Mouse (Mus musculus): ENCODE measurements at regions not wholly inside any gene's neighbourhood (a gene's known extent, or its start where the extent isn't known, plus 50 kb on each side); places are given as distances from the start of the nearest gene placed in this dataset.

- Histone ChIP-seq H3K4me3 (no peak overlapping the region), H3K27ac (no peak overlapping the region), H3K4me1 (no peaks in the 10 kb centered on the region), H3K9me3 (replicated peaks) (no peaks in the 10 kb centered on the region), H3K36me3 (no peaks in the 10 kb centered on the region), H3K27me3 (ENCODE audit: low read depth, poor library complexity, severe bottlenecking) (no peaks in the 10 kb centered on the region)
- 81% methylated on average over 5 of the region's 5 CpGs for WGBS
- DNase-seq (ENCODE audit: low spot score), result no peak
These were observed 360.1 kb downstream of the Gsdmc2 start for GRCm38 (mm10) chr15:63484910-63485309.

- no peak overlapping the region for H3K4me3 ChIP-seq
- H3K36me3 ChIP-seq, result no peaks in the 10 kb centered on the region
- no peaks in the 10 kb centered on the region for H3K9me3 ChIP-seq (replicated peaks)
- WGBS, result 66% methylated on average over 4 of the region's 4 CpGs
- no peaks in the 10 kb centered on the region for H3K27me3 ChIP-seq (ENCODE audit: low read depth, poor library complexity, severe bottlenecking)
- no peak overlapping the region for H3K27ac ChIP-seq
- no peak for DNase-seq (ENCODE audit: low spot score)
- H3K4me1 ChIP-seq, result no peaks in the 10 kb centered on the region
These were observed 360.6 kb downstream of the Gsdmc2 start for GRCm38 (mm10) chr15:63484217-63484887.

DNA sequence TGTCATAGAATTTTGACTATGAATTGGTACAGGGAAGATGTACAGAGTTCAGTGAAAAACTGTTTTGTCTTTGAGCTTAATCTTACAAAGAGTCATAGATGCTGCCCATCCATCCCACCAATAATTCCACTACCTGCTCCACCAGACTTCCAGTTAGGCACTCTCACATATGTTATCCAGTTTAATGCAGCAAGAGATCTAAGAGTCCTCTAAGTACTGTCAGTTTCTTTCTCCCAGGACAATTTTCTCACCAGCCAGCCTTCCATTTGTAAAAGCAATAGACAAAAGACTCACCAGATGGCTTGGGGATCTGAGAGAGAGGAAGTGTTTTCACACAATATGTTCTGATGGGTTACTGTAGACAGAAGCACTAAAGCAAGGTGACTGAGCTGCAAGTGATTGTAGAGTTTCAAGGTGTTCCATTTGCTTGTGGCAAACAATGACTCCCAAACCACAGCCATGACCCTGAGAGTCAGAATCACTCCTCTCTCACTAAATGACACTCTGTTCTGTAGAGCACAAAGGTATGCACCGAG is 365.6 kb downstream of the Gsdmc2 start:
- no peak overlapping the region for H3K27ac ChIP-seq
- no peaks in the 10 kb centered on the region for H3K4me1 ChIP-seq
- 78% methylated on average over 1 of the region's 1 CpGs for WGBS
- H3K9me3 ChIP-seq (replicated peaks), result no peaks in the 10 kb centered on the region
- H3K36me3 ChIP-seq, result no peaks in the 10 kb centered on the region
- no peak for DNase-seq (ENCODE audit: low spot score)
- H3K27me3 ChIP-seq (ENCODE audit: low read depth, poor library complexity, severe bottlenecking), result no peaks in the 10 kb centered on the region
- H3K4me3 ChIP-seq, result no peak overlapping the region

- Histone ChIP-seq H3K4me1 (no peaks in the 10 kb centered on the region), H3K36me3 (no peaks in the 10 kb centered on the region), H3K27ac (no peak overlapping the region), H3K4me3 (no peak overlapping the region), H3K27me3 (ENCODE audit: low read depth, poor library complexity, severe bottlenecking) (no peaks in the 10 kb centered on the region), H3K9me3 (replicated peaks) (no peaks in the 10 kb centered on the region)
- 85% methylated on average over 1 of the region's 1 CpGs for WGBS
- no peak for DNase-seq (ENCODE audit: low spot score)
These were observed 378.1 kb downstream of the Gsdmc2 start for GRCm38 (mm10) chr15:63466916-63467315.

DNA sequence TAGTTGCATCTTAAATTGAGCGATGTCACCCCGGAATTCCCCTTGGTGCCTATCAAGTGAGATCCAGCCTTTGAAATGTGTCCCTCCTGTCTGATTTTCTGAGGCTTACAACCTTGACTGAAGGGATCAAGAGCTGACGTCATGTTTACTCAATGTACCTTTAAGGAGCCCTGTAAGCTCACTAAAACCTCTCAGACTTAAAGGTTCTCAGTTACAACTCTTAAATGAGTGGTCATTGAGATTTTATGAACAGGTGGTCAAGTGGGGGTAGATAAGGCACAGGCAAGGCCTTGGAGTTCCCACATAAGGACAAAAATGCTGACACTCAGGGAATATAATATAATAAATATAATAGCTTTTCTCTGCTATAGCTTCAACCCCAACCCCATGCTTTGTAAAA is 392.4 kb downstream of the Gsdmc2 start:
- Histone ChIP-seq H3K36me3 (no peaks in the 10 kb centered on the region), H3K4me1 (no peaks in the 10 kb centered on the region), H3K27ac (no peak overlapping the region), H3K27me3 (ENCODE audit: low read depth, poor library complexity, severe bottlenecking) (no peaks in the 10 kb centered on the region), H3K9me3 (replicated peaks) (no peaks in the 10 kb centered on the region), H3K4me3 (no peak overlapping the region)
- DNase-seq (ENCODE audit: low spot score), result no peak
- 83% methylated on average over 3 of the region's 3 CpGs for WGBS

DNA sequence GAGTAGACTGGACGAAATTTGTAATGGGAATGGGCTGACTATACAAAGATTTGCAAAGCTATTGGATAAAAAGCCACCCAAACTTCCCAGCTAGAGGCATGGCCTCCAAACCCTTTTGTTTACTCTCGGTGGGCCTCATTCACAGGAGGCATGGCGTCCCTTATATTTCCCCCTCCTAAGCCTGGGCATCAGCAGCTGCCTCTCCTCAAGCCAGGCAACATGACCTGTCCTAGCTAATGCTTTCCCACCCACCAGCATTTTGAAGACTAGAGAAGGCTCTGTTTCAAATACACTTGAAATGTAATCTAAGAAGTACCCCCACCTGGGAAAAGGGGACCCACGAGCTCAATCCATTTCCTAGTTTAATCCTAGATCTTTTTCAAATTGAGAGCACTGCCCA is 398.7 kb downstream of the Gsdmc2 start:
- H3K4me1 ChIP-seq, result peaks cover 16% of the 10 kb centered on the region
- no peaks in the 10 kb centered on the region for H3K27me3 ChIP-seq (ENCODE audit: low read depth, poor library complexity, severe bottlenecking)
- no peak overlapping the region for H3K27ac ChIP-seq
- no peak overlapping the region for H3K4me3 ChIP-seq
- H3K36me3 ChIP-seq, result no peaks in the 10 kb centered on the region
- DNase-seq (ENCODE audit: low spot score), result no peak
- 85% methylated on average over 4 of the region's 4 CpGs for WGBS
- H3K9me3 ChIP-seq (replicated peaks), result no peaks in the 10 kb centered on the region

GRCm38 (mm10) chr15:63445016-63445415 is 400.0 kb downstream of the Gsdmc2 start:
- DNase-seq (ENCODE audit: low spot score), result no peak
- Histone ChIP-seq H3K4me3 (no peak overlapping the region), H3K27me3 (ENCODE audit: low read depth, poor library complexity, severe bottlenecking) (no peaks in the 10 kb centered on the region), H3K9me3 (replicated peaks) (no peaks in the 10 kb centered on the region), H3K27ac (no peak overlapping the region), H3K36me3 (no peaks in the 10 kb centered on the region), H3K4me1 (peaks cover 16% of the 10 kb centered on the region)
- WGBS, result 88% methylated on average over 4 of the region's 4 CpGs

- H3K4me1 ChIP-seq, result peaks cover 29% of the 10 kb centered on the region
- H3K9me3 ChIP-seq (replicated peaks), result no peaks in the 10 kb centered on the region
- DNase-seq (ENCODE audit: low spot score), result no peak
- WGBS, result 50% methylated on average over 6 of the region's 6 CpGs
- no peaks in the 10 kb centered on the region for H3K36me3 ChIP-seq
- H3K27ac ChIP-seq, result peak overlapping the region; percentile 17; the same call in 1 of the 2 replicates
- no peaks in the 10 kb centered on the region for H3K27me3 ChIP-seq (ENCODE audit: low read depth, poor library complexity, severe bottlenecking)
- H3K4me3 ChIP-seq, result no peak overlapping the region
These were observed 402.7 kb downstream of the Gsdmc2 start for GRCm38 (mm10) chr15:63442146-63442780.

DNA sequence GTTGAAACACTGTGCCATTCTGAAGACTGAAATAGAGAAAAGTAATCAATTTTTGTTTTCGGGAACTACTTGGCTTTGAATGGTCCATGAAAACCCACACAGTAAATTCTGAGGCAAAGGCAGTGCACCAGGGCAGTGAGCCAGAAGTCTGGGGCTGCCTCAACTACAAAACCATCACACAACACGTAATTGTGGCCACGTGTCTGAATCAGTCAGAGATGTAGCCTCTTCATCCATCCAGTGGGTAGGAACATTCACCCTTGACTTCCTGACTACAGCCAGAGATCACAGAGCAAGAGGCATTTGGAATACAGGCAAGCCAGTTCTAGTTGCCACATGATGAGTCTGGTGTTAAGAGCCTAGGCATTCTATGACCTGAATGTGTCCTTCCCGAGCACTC is 432.3 kb downstream of the Gsdmc2 start:
- Histone ChIP-seq H3K27me3 (ENCODE audit: low read depth, poor library complexity, severe bottlenecking) (no peaks in the 10 kb centered on the region), H3K9me3 (replicated peaks) (no peaks in the 10 kb centered on the region), H3K27ac (no peak overlapping the region), H3K36me3 (no peaks in the 10 kb centered on the region), H3K4me1 (no peaks in the 10 kb centered on the region), H3K4me3 (no peak overlapping the region)
- DNase-seq (ENCODE audit: low spot score), result no peak
- 92% methylated on average over 4 of the region's 4 CpGs for whole genome bisulfite sequencing

GRCm38 (mm10) chr15:63411771-63412118 is 433.2 kb downstream of the Gsdmc2 start:
- H3K36me3 ChIP-seq, result no peaks in the 10 kb centered on the region
- H3K4me1 ChIP-seq, result no peaks in the 10 kb centered on the region
- H3K27me3 ChIP-seq (ENCODE audit: low read depth, poor library complexity, severe bottlenecking), result no peaks in the 10 kb centered on the region
- WGBS, result 95% methylated on average over 3 of the region's 3 CpGs
- DNase-seq (ENCODE audit: low spot score), result no peak
- H3K4me3 ChIP-seq, result no peak overlapping the region
- no peak overlapping the region for H3K27ac ChIP-seq
- H3K9me3 ChIP-seq (replicated peaks), result no peaks in the 10 kb centered on the region

- Histone ChIP-seq H3K4me1 (no peaks in the 10 kb centered on the region), H3K4me3 (no peak overlapping the region), H3K27ac (no peak overlapping the region), H3K36me3 (no peaks in the 10 kb centered on the region), H3K9me3 (replicated peaks) (no peaks in the 10 kb centered on the region), H3K27me3 (ENCODE audit: low read depth, poor library complexity, severe bottlenecking) (no peaks in the 10 kb centered on the region)
- WGBS, result 82% methylated on average over 11 of the region's 11 CpGs
- DNase-seq (ENCODE audit: low spot score), result no peak
These were observed 433.8 kb downstream of the Gsdmc2 start for GRCm38 (mm10) chr15:63410994-63411770.

- H3K4me3 ChIP-seq, result no peak overlapping the region
- H3K4me1 ChIP-seq, result 0 out of 2 replicates have a peak, but pooled peaks cover 4% of the 10 kb centered on the region
- H3K27ac ChIP-seq, result no peak overlapping the region
- H3K36me3 ChIP-seq, result no peaks in the 10 kb centered on the region
- 57% methylated on average over 3 of the region's 3 CpGs for WGBS
- DNase-seq (ENCODE audit: low spot score), result no peak
- H3K27me3 ChIP-seq (ENCODE audit: low read depth, poor library complexity, severe bottlenecking), result no peaks in the 10 kb centered on the region
- H3K9me3 ChIP-seq (replicated peaks), result no peaks in the 10 kb centered on the region
These were observed 444.5 kb downstream of the Gsdmc2 start for GRCm38 (mm10) chr15:63400445-63400844.

DNA sequence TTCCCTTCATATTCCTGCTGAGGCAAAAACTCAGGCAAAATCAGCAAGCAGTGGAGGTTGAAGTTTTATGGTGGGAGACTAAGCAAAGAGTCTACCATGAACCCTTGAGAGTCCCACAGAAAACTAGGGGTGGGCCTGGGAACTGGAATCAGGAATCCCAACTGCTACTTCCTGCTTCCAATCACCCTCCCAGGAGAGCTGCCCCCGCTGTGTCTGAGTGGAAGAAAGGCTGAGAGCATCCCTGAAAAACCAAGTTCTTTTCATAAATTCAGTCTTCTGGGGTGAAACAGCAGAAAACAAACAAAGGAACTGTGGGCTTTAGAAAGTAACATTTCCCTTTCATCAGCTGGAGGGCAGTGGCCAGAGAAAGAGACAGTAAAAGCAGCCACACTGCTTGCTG is 445.0 kb downstream of the Gsdmc2 start:
- Histone ChIP-seq H3K9me3 (replicated peaks) (no peaks in the 10 kb centered on the region), H3K27me3 (ENCODE audit: low read depth, poor library complexity, severe bottlenecking) (no peaks in the 10 kb centered on the region), H3K4me1 (0 out of 2 replicates have a peak, but pooled peaks cover 4% of the 10 kb centered on the region), H3K36me3 (no peaks in the 10 kb centered on the region), H3K4me3 (no peak overlapping the region), H3K27ac (no peak overlapping the region)
- DNase-seq (ENCODE audit: low spot score), result no peak
- WGBS, result 74% methylated on average over 1 of the region's 1 CpGs

Measured in limb, embryonic 10.5 days (tissue).